Mouse (Mus musculus) thymus, adult 2 months (tissue): ENCODE measurements around the gene Rcan1. TPM values are rescaled to one million over a fixed set of nuclear protein-coding genes. Genes with fewer than 3 reads are reported as not detected.
"Not testable (repeated sequence)": the region's sequence is repeated elsewhere in the genome, so short reads cannot be mapped to it uniquely, and the experiment has no call there.

Experiments used
- DNase-seq: peaks from one replicate; pipeline ENCODE4 v3.0.0; 2021
- H3K27ac ChIP-seq: fragments of 200-500 bp; 2 replicates; pipeline ENCODE4 v1.5.1; 2012; ENCODE audit warnings: low read length, control low read depth; ENCODE audit not compliant: control insufficient read depth, insufficient read depth
- H3K27me3 ChIP-seq: fragments of 200-500 bp; 2 replicates; pipeline ENCODE4 v1.6.1; 2012; ENCODE audit warnings: mild to moderate bottlenecking, low read length, moderate library complexity, mixed read lengths; ENCODE audit not compliant: control insufficient read depth, insufficient read depth
- H3K36me3 ChIP-seq: fragments of 200-500 bp; 2 replicates; pipeline ENCODE4 v1.6.1; 2012; ENCODE audit warnings: mild to moderate bottlenecking, low read length, moderate library complexity; ENCODE audit not compliant: control insufficient read depth, insufficient read depth
- H3K4me1 ChIP-seq: fragments of 200-500 bp; replicated peaks from 2 replicates; pipeline ENCODE4 v1.6.1; 2012; ENCODE audit warnings: low read length; ENCODE audit not compliant: control insufficient read depth, insufficient read depth
- H3K4me3 ChIP-seq: fragments of 200-500 bp; 2 replicates; pipeline ENCODE4 v1.5.1; 2012; ENCODE audit warnings: mild to moderate bottlenecking, low read length, control low read depth, moderate library complexity; ENCODE audit not compliant: control insufficient read depth, insufficient read depth
- CTCF ChIP-seq: fragments of 200-500 bp; IDR thresholded peaks from 2 replicates; pipeline ENCODE4 v1.5.1; 2012; ENCODE audit warnings: mild to moderate bottlenecking, control low read depth, low read length, moderate library complexity, borderline replicate concordance; ENCODE audit not compliant: control insufficient read depth, poor library complexity, insufficient read depth; ENCODE audit errors: extremely low read depth
- POLR2A ChIP-seq: fragments of 200-500 bp; IDR thresholded peaks from 2 replicates; pipeline ENCODE4 v1.6.1; 2012; ENCODE audit warnings: mild to moderate bottlenecking, low read length, control low read depth, moderate library complexity; ENCODE audit not compliant: control insufficient read depth, poor library complexity, insufficient read depth; ENCODE audit errors: extremely low read depth
- WGBS: fragments of 180-500 bp; shearing (Covaris S2); methylation state at CpG from one replicate; pipeline ENCODE4 v1.1.7; 2018; 5-methylcytosine and 5-hydroxymethylcytosine counted together
- polyA plus RNA-seq: library from polyadenylated mRNA; depleted of rRNA; stranded (reverse); fragments of >200 nt; gene quantifications from 2 replicates; pipeline ENCODE4 v1.2.3, GENCODE M21; 2012

Gene Rcan1
- polyA plus RNA-seq, 1 experiment = 13.8 TPM

- WGBS = 98% methylated on average over 5 of the region's 5 CpGs
- no peaks in the 10 kb centered on the region for H3K4me1 ChIP-seq
- TF ChIP-seq CTCF (no peak), POLR2A (no peak)
Measured at GRCm38 (mm10) chr16:92420641-92421040, 50.0 kb downstream of the Rcan1 start.

GRCm38 (mm10) chr16:92419099-92419498 lies 51.6 kb downstream of the Rcan1 start:
- TF ChIP-seq CTCF (no peak), POLR2A (no peak)
- Histone ChIP-seq H3K27me3 (no peaks in the 10 kb centered on the region), H3K4me3 (no peak overlapping the region), H3K36me3 (no peaks in the 10 kb centered on the region), H3K27ac (no peak overlapping the region), H3K4me1 (no peaks in the 10 kb centered on the region)
- DNase-seq = no peak
- WGBS = 94% methylated on average over 12 of the region's 12 CpGs

More at GRCm38 (mm10) chr16:92420641-92421040, 50.0 kb downstream of the Rcan1 start:
- H3K27me3 ChIP-seq = no peaks in the 10 kb centered on the region
- DNase-seq = no peak
- no peak overlapping the region for H3K27ac ChIP-seq
- H3K4me3 ChIP-seq = no peak overlapping the region
- H3K36me3 ChIP-seq = no peaks in the 10 kb centered on the region

GRCm38 (mm10) chr16:92417267-92417666 lies 53.4 kb downstream of the Rcan1 start:
- DNase-seq = no peak
- WGBS = 92% methylated on average over 2 of the region's 2 CpGs

GRCm38 (mm10) chr16:92415702-92416118 lies 55.0 kb downstream of the Rcan1 start:
- TF ChIP-seq POLR2A (no peak), CTCF (no peak)
- Histone ChIP-seq H3K4me3 (no peak overlapping the region), H3K4me1 (no peaks in the 10 kb centered on the region), H3K27ac (no peak overlapping the region), H3K36me3 (no peaks in the 10 kb centered on the region), H3K27me3 (no peaks in the 10 kb centered on the region)
- 32% methylated on average over 7 of the region's 7 CpGs for WGBS
- no peak for DNase-seq

More at GRCm38 (mm10) chr16:92417267-92417666, 53.4 kb downstream of the Rcan1 start:
- TF ChIP-seq CTCF = no peak
- TF ChIP-seq POLR2A = no peak
- Histone ChIP-seq H3K27me3 (no peaks in the 10 kb centered on the region), H3K4me3 (no peak overlapping the region), H3K36me3 (no peaks in the 10 kb centered on the region), H3K27ac (no peak overlapping the region), H3K4me1 (no peaks in the 10 kb centered on the region)

GRCm38 (mm10) chr16:92415038-92415437 lies 55.6 kb downstream of the Rcan1 start:
- H3K27me3 ChIP-seq, H3K27ac ChIP-seq, H3K4me3 ChIP-seq, H3K36me3 ChIP-seq, DNase-seq, H3K4me1 ChIP-seq: not testable (repeated sequence)
- WGBS = 66% methylated on average over 6 of the region's 6 CpGs

GRCm38 (mm10) chr16:92412888-92413287 lies 57.8 kb downstream of the Rcan1 start:
- Histone ChIP-seq H3K36me3 (no peaks in the 10 kb centered on the region), H3K4me3 (no peak overlapping the region), H3K27ac (no peak overlapping the region), H3K27me3 (no peaks in the 10 kb centered on the region), H3K4me1 (no peaks in the 10 kb centered on the region)
- WGBS = 73% methylated on average over 7 of the region's 7 CpGs
- no peak for TF ChIP-seq CTCF
- no peak for TF ChIP-seq POLR2A
- DNase-seq = no peak

- Histone ChIP-seq H3K27me3 (no peaks in the 10 kb centered on the region), H3K4me3 (no peak overlapping the region), H3K4me1 (no peaks in the 10 kb centered on the region), H3K36me3 (no peaks in the 10 kb centered on the region), H3K27ac (no peak overlapping the region)
- 86% methylated on average over 19 of the region's 19 CpGs for WGBS
- DNase-seq = no peak
- TF ChIP-seq POLR2A (no peak), CTCF (no peak)
Measured at GRCm38 (mm10) chr16:92411981-92412706, 58.5 kb downstream of the Rcan1 start.
